12 mouse cellular contexts compared by ENCODE assay signal in the genomic region with DNA sequence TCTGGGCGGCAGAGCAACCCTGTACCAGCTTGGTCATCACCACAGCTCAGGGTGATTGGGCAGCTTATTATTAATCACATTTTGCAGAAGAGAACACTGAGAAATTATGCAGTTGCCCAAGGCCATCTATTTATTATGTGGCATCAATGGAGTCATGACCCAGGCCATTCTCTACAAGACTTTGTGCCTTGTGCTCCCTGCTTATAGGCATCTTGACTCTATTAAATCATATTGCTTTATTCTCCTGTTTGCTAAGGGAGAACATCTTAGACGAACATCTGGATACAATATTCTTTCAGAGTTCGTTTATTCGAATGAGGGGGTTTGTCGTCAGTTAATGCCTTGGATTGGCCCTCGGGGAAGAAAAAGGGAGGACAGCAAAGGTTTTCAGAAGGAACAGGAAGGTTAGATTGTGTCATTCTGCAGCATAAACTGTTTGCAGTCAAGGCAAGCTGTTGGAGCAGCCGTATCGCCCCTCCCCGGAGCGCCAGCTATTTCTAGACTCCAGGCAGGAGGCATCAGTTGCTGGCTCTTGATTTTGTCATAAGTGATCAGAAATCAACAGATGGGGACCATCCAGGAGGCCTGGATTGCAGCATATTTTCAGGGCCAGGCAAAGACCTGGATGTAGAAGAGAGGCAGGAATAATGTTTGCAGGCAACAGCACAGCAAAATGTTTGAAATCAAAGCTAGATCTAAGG.
A peak's percentile ranks its signal among the peaks of the same experiment; 100 is the strongest.
DNase-seq lines count a peak whose midpoint lies in the region; ATAC-seq and TF ChIP-seq lines count a peak whose summit lies in the region.
"Had no signal": no experiment of that assay in that cellular context is flagged by ENCODE, and none has a peak within 500 bp of the region (broad histone marks: within the 10 kb centered on the region; RNA-seq: fewer than 3 reads in every experiment).

No protein-coding gene starts in this region.

- no peak for TF ChIP-seq CTCF in brain, embryonic 14.5 days (IDR thresholded peaks at IDR 0.05; ENCODE audit: borderline replicate concordance, extremely low read depth, insufficient read depth, insufficient read length)

- H3K27ac ChIP-seq in forebrain, embryonic 14.5 days (ENCODE audit: low read depth, low read length), result no peak overlapping the region
- H3K27ac ChIP-seq in forebrain, embryonic 12.5 days, result no peak overlapping the region
- peak overlapping the region; percentile 72 for H3K27ac ChIP-seq in embryonic facial prominence, embryonic 13.5 days
- no peak overlapping the region for H3K27ac ChIP-seq in liver, embryonic 11.5 days (ENCODE audit: low read depth, low read length)
- H3K27ac ChIP-seq: neural tube, embryonic 12.5 days had no signal

- no peak for ATAC-seq in forebrain, embryonic 14.5 days
- no peak for ATAC-seq in forebrain, embryonic 12.5 days (ENCODE audit: low FRiP score)
- ATAC-seq in embryonic facial prominence, embryonic 13.5 days (ENCODE audit: insufficient number of reproducible peaks, insufficient read depth, low FRiP score, low TSS enrichment, low read depth), result 0 out of 2 replicates have a peak, but pooled peaks have one; percentile 50
- no peak for ATAC-seq in liver, embryonic 11.5 days (replicated peaks; ENCODE audit: low FRiP score)

- no peak overlapping the region for H3K4me3 ChIP-seq in forebrain, embryonic 14.5 days (ENCODE audit: low read depth, low read length)
- H3K4me3 ChIP-seq in forebrain, embryonic 12.5 days (replicated peaks), result no peak overlapping the region
- H3K4me3 ChIP-seq in embryonic facial prominence, embryonic 13.5 days, result no peak overlapping the region
- no peak overlapping the region for H3K4me3 ChIP-seq in liver, embryonic 11.5 days (ENCODE audit: low read depth, low read length)
- H3K4me3 ChIP-seq: neural tube, embryonic 12.5 days had no signal

- TF ChIP-seq POLR2A in brain, embryonic 14.5 days (IDR thresholded peaks at IDR 0.05; ENCODE audit: borderline replicate concordance, extremely low read depth, insufficient read depth, insufficient read length, poor library complexity, severe bottlenecking), result no peak

- H3K9ac ChIP-seq in forebrain, embryonic 14.5 days (ENCODE audit: low read length), result no peak overlapping the region
- no peak overlapping the region for H3K9ac ChIP-seq in forebrain, embryonic 12.5 days
- H3K9ac ChIP-seq in embryonic facial prominence, embryonic 13.5 days, result no peak overlapping the region
- H3K9ac ChIP-seq in liver, embryonic 11.5 days (ENCODE audit: low read depth, low read length), result no peak overlapping the region
- H3K9ac ChIP-seq: neural tube, embryonic 12.5 days had no signal

- no peaks in the 10 kb centered on the region for H3K9me3 ChIP-seq in forebrain, embryonic 14.5 days (replicated peaks; ENCODE audit: control insufficient read depth, low read length)
- H3K9me3 ChIP-seq in forebrain, embryonic 12.5 days, result no peaks in the 10 kb centered on the region
- H3K9me3 ChIP-seq in embryonic facial prominence, embryonic 13.5 days, result no peaks in the 10 kb centered on the region
- H3K9me3 ChIP-seq in liver, embryonic 11.5 days (ENCODE audit: control insufficient read depth, low read length), result no peaks in the 10 kb centered on the region
- H3K9me3 ChIP-seq: neural tube, embryonic 12.5 days had no signal

- H3K4me1 ChIP-seq in forebrain, embryonic 14.5 days (ENCODE audit: control insufficient read depth, insufficient read depth, low read length), result no peaks in the 10 kb centered on the region
- no peaks in the 10 kb centered on the region for H3K4me1 ChIP-seq in forebrain, embryonic 12.5 days
- H3K4me1 ChIP-seq in embryonic facial prominence, embryonic 13.5 days, result peaks cover 54% of the 10 kb centered on the region
- H3K4me1 ChIP-seq in liver, embryonic 11.5 days (replicated peaks; ENCODE audit: control insufficient read depth, insufficient read depth, low read length), result no peaks in the 10 kb centered on the region

- H3K36me3 ChIP-seq in forebrain, embryonic 14.5 days (ENCODE audit: control insufficient read depth, insufficient read depth, low read length), result no peaks in the 10 kb centered on the region
- H3K36me3 ChIP-seq in forebrain, embryonic 12.5 days (replicated peaks), result no peaks in the 10 kb centered on the region
- no peaks in the 10 kb centered on the region for H3K36me3 ChIP-seq in embryonic facial prominence, embryonic 13.5 days
- H3K36me3 ChIP-seq in liver, embryonic 11.5 days (ENCODE audit: control insufficient read depth, insufficient read depth, low read length), result no peaks in the 10 kb centered on the region
- H3K36me3 ChIP-seq: neural tube, embryonic 12.5 days had no signal

- no peak overlapping the region for H3K4me2 ChIP-seq in forebrain, embryonic 14.5 days (ENCODE audit: low read length)
- no peak overlapping the region for H3K4me2 ChIP-seq in forebrain, embryonic 12.5 days
- no peak overlapping the region for H3K4me2 ChIP-seq in embryonic facial prominence, embryonic 13.5 days
- no peak overlapping the region for H3K4me2 ChIP-seq in liver, embryonic 11.5 days
- H3K4me2 ChIP-seq: neural tube, embryonic 12.5 days had no signal

- H3K27me3 ChIP-seq in forebrain, embryonic 14.5 days (replicated peaks; ENCODE audit: control insufficient read depth, insufficient read depth, low read length), result no peaks in the 10 kb centered on the region
- H3K27me3 ChIP-seq in forebrain, embryonic 12.5 days, result no peaks in the 10 kb centered on the region
- no peaks in the 10 kb centered on the region for H3K27me3 ChIP-seq in embryonic facial prominence, embryonic 13.5 days
- no peaks in the 10 kb centered on the region for H3K27me3 ChIP-seq in liver, embryonic 11.5 days (replicated peaks; ENCODE audit: control insufficient read depth, insufficient read depth, low read length)
- H3K27me3 ChIP-seq: neural tube, embryonic 12.5 days had no signal

- DNase-seq in forebrain, embryonic 14.5 days (ENCODE audit: low spot score), result peak; percentile 30
- DNase-seq in brain, embryonic 14.5 days (ENCODE audit: low read depth), result peak; percentile 53
- DNase-seq in layer of hippocampus, postnatal 14 days (ENCODE audit: low spot score in 2 of 2), result peak; percentile 60 to 83
- no peak for DNase-seq in natural killer cell, adult 2 months (ENCODE audit: low spot score in 2 of 2)
- no peak for DNase-seq in liver, embryonic 11.5 days (ENCODE audit: low spot score)
- no peak for DNase-seq in thymus, postnatal 10 days (ENCODE audit: low spot score in 2 of 2)
- DNase-seq: B cell, adult 2 months; heart, postnatal 36 days; kidney, postnatal 25 days had no signal

- 78% methylated on average over 10 of the region's 10 CpGs for WGBS in forebrain, embryonic 14.5 days
- WGBS in forebrain, embryonic 12.5 days, result 81% methylated on average over 10 of the region's 10 CpGs
- WGBS in embryonic facial prominence, embryonic 13.5 days, result 14% methylated on average over 10 of the region's 10 CpGs
- WGBS in liver, embryonic 11.5 days, result 79% methylated on average over 10 of the region's 10 CpGs

Comparison
In these comparisons a context has a peak if more than half of its experiments do, and no peak if none do; other contexts are left out.
1. DNase-seq: peak in forebrain, embryonic 14.5 days (single experiment), brain, embryonic 14.5 days (single experiment) and layer of hippocampus, postnatal 14 days (2 of 2); none in natural killer cell, adult 2 months (0 of 2), liver, embryonic 11.5 days (single experiment) and thymus, postnatal 10 days (0 of 2).